Mouse (Mus musculus) liver, embryonic 11.5 days (tissue): ENCODE results near the gene Dusp15. TPM values are rescaled to one million over a fixed set of nuclear protein-coding genes. Genes with fewer than 3 reads are reported as not detected.

Experiments used
- ATAC-seq: fragments of 200-750 bp; cut with Nextera tagmentation; replicated peaks from 2 replicates; pipeline ENCODE4 v1.8.0; 2017; ENCODE audit warnings: moderate number of reproducible peaks, mild to moderate bottlenecking, moderate TSS enrichment, moderate library complexity; ENCODE audit not compliant: low FRiP score
- DNase-seq: peaks from one replicate; pipeline ENCODE4 v3.0.0-alpha.2; 2017; ENCODE audit warnings: low spot score
- H3K27ac ChIP-seq: fragments of 300-500 bp; sonication (generic); 2 replicates; pipeline ENCODE4 v1.5.1; 2014; ENCODE audit warnings: mild to moderate bottlenecking, low read depth, low read length, control low read depth
- H3K27me3 ChIP-seq: fragments of 300-500 bp; sonication (generic); replicated peaks from 2 replicates; pipeline ENCODE4 v1.6.1; 2014; ENCODE audit warnings: low read length, mixed read lengths; ENCODE audit not compliant: control insufficient read depth, insufficient read depth
- H3K36me3 ChIP-seq: fragments of 300-500 bp; sonication (generic); 2 replicates; pipeline ENCODE4 v1.6.1; 2014; ENCODE audit warnings: mild to moderate bottlenecking, low read length, moderate library complexity, mixed read lengths; ENCODE audit not compliant: control insufficient read depth, insufficient read depth
- H3K4me1 ChIP-seq: fragments of 300-500 bp; sonication (generic); replicated peaks from 2 replicates; pipeline ENCODE4 v1.6.1; 2014; ENCODE audit warnings: low read length, mixed read lengths; ENCODE audit not compliant: control insufficient read depth, insufficient read depth
- H3K4me2 ChIP-seq: fragments of 300-500 bp; sonication (generic); 2 replicates; pipeline ENCODE4 v1.6.1; 2014; ENCODE audit warnings: mild to moderate bottlenecking, control low read depth, moderate library complexity
- H3K4me3 ChIP-seq: fragments of 300-500 bp; sonication (generic); 2 replicates; pipeline ENCODE4 v1.5.1; 2014; ENCODE audit warnings: low read depth, low read length, control low read depth
- H3K9ac ChIP-seq: fragments of 300-500 bp; sonication (generic); 2 replicates; pipeline ENCODE4 v1.6.1; 2014; ENCODE audit warnings: low read depth, low read length, control low read depth
- H3K9me3 ChIP-seq: fragments of 300-500 bp; sonication (generic); 2 replicates; pipeline ENCODE4 v1.6.1; 2016; ENCODE audit warnings: low read length, inconsistent platforms, mixed read lengths; ENCODE audit not compliant: control insufficient read depth
- WGBS: fragments of 180-500 bp; shearing (Covaris S2); extraction: QIAGEN DNeasy Blood & Tissue Kit; methylation state at CpG from one replicate; pipeline ENCODE4 v1.1.7; 2014; 5-methylcytosine and 5-hydroxymethylcytosine counted together
- polyA plus RNA-seq: library from polyadenylated mRNA; unstranded; fragments of >200 nt; fragmentation: Nextera tagmentation; extraction: Ambion mirVana; gene quantifications from 2 replicates; pipeline ENCODE4 v1.2.1, GENCODE M21; 2014

Gene Dusp15
- polyA plus RNA-seq = not detected in 2 replicates

GRCm38 (mm10) chr2:152951065-152951849, at the start of gene Dusp15:
TSS of gene Dusp15 (minus strand) at chr2:152951698.
- Histone ChIP-seq H3K27ac (no peak within 1 kb of the TSS), H3K4me2 (peak within 1 kb of the TSS; percentile 80), H3K27me3 (peaks cover 70% of the 10 kb centered on the region), H3K9ac (0 out of 2 replicates have a peak within 1 kb of the TSS, but pooled peaks have one; percentile 34), H3K4me3 (peak within 1 kb of the TSS; percentile 61), H3K9me3 (no peaks in the 10 kb centered on the region), H3K36me3 (no peaks in the 10 kb centered on the region), H3K4me1 (no peaks in the 10 kb centered on the region)
- WGBS = 2% methylated on average over 51 of the region's 54 CpGs
- DNase-seq = no peak
- ATAC-seq = no peak

- Histone ChIP-seq H3K4me1 (no peaks in the 10 kb centered on the region), H3K4me3 (no peak overlapping the region), H3K27me3 (no peaks in the 10 kb centered on the region), H3K4me2 (no peak overlapping the region), H3K9me3 (no peaks in the 10 kb centered on the region), H3K36me3 (no peaks in the 10 kb centered on the region), H3K9ac (no peak overlapping the region), H3K27ac (no peak overlapping the region)
- 69% methylated on average over 4 of the region's 4 CpGs for whole genome bisulfite sequencing
- DNase-seq = no peak
- no peak for ATAC-seq
Measured at GRCm38 (mm10) chr2:152997046-152997445, 45.5 kb upstream of the Dusp15 start.

GRCm38 (mm10) chr2:152991529-152991928, 40.0 kb upstream of the Dusp15 start:
- H3K4me1 ChIP-seq = no peaks in the 10 kb centered on the region
- no peak overlapping the region for H3K27ac ChIP-seq
- H3K4me3 ChIP-seq = no peak overlapping the region
- ATAC-seq (no peak), DNase-seq (no peak)
- H3K27me3 ChIP-seq = no peaks in the 10 kb centered on the region
- 85% methylated on average over 9 of the region's 9 CpGs for WGBS
- H3K4me2 ChIP-seq = no peak overlapping the region
- no peaks in the 10 kb centered on the region for H3K9me3 ChIP-seq
- H3K36me3 ChIP-seq = no peaks in the 10 kb centered on the region
- no peak overlapping the region for H3K9ac ChIP-seq

GRCm38 (mm10) chr2:152985582-152985981, 34.1 kb upstream of the Dusp15 start:
- DNase-seq = no peak
- H3K27me3 ChIP-seq = no peaks in the 10 kb centered on the region
- no peaks in the 10 kb centered on the region for H3K36me3 ChIP-seq
- H3K9ac ChIP-seq = no peak overlapping the region
- no peak overlapping the region for H3K4me2 ChIP-seq
- ATAC-seq = no peak
- WGBS = 56% methylated on average over 1 of the region's 1 CpGs
- H3K27ac ChIP-seq = no peak overlapping the region
- no peak overlapping the region for H3K4me3 ChIP-seq
- H3K4me1 ChIP-seq = no peaks in the 10 kb centered on the region
- H3K9me3 ChIP-seq = no peaks in the 10 kb centered on the region

GRCm38 (mm10) chr2:152976991-152977390, 25.5 kb upstream of the Dusp15 start:
- no peak for ATAC-seq
- Histone ChIP-seq H3K9me3 (no peaks in the 10 kb centered on the region), H3K27ac (no peak overlapping the region), H3K4me2 (no peak overlapping the region), H3K27me3 (no peaks in the 10 kb centered on the region), H3K4me3 (no peak overlapping the region), H3K9ac (no peak overlapping the region), H3K4me1 (no peaks in the 10 kb centered on the region), H3K36me3 (no peaks in the 10 kb centered on the region)
- DNase-seq = no peak
- 54% methylated on average over 3 of the region's 3 CpGs for WGBS

GRCm38 (mm10) chr2:152965555-152965954, 14.1 kb upstream of the Dusp15 start:
- WGBS = 66% methylated on average over 4 of the region's 4 CpGs
- Histone ChIP-seq H3K9ac (no peak overlapping the region), H3K9me3 (no peaks in the 10 kb centered on the region), H3K4me2 (no peak overlapping the region), H3K27ac (no peak overlapping the region), H3K36me3 (no peaks in the 10 kb centered on the region), H3K4me1 (no peaks in the 10 kb centered on the region), H3K4me3 (no peak overlapping the region), H3K27me3 (peaks cover 2% of the 10 kb centered on the region; the same call in 1 of the 2 replicates)
- ATAC-seq = no peak
- DNase-seq = no peak

GRCm38 (mm10) chr2:152962091-152962793, 10.7 kb upstream of the Dusp15 start, which contains the start of gene Ttll9:
TSS of gene Ttll9 (plus strand) at chr2:152962485.
- Histone ChIP-seq H3K9ac (no peak within 1 kb of the TSS), H3K27ac (no peak within 1 kb of the TSS), H3K9me3 (no peaks in the 10 kb centered on the region), H3K4me2 (peak within 1 kb of the TSS; percentile 67), H3K4me1 (no peaks in the 10 kb centered on the region), H3K4me3 (peak within 1 kb of the TSS; percentile 45), H3K27me3 (peaks cover 12% of the 10 kb centered on the region), H3K36me3 (no peaks in the 10 kb centered on the region)
- WGBS = 2% methylated on average over 34 of the region's 34 CpGs
- ATAC-seq = peak; percentile 76
- DNase-seq = peak; percentile 74

GRCm38 (mm10) chr2:152958116-152958515, 6.6 kb upstream of the Dusp15 start:
- DNase-seq (no peak), ATAC-seq (no peak)
- peaks cover 24% of the 10 kb centered on the region for H3K27me3 ChIP-seq
- no peak overlapping the region for H3K27ac ChIP-seq
- H3K4me2 ChIP-seq = no peak overlapping the region
- no peak overlapping the region for H3K4me3 ChIP-seq
- H3K9me3 ChIP-seq = no peaks in the 10 kb centered on the region
- no peaks in the 10 kb centered on the region for H3K36me3 ChIP-seq
- WGBS = 64% methylated on average over 3 of the region's 3 CpGs
- H3K9ac ChIP-seq = no peak overlapping the region
- H3K4me1 ChIP-seq = no peaks in the 10 kb centered on the region
